Mouse (Mus musculus) WW6 (cell line): ENCODE results near the gene Leng1.

ENCODE experiments used
- DNase-seq: peaks from one replicate; pipeline ENCODE4 v3.0.0-alpha.2; 2013; ENCODE audit warnings: low read depth, low spot score

Leng1 gene

DNA sequence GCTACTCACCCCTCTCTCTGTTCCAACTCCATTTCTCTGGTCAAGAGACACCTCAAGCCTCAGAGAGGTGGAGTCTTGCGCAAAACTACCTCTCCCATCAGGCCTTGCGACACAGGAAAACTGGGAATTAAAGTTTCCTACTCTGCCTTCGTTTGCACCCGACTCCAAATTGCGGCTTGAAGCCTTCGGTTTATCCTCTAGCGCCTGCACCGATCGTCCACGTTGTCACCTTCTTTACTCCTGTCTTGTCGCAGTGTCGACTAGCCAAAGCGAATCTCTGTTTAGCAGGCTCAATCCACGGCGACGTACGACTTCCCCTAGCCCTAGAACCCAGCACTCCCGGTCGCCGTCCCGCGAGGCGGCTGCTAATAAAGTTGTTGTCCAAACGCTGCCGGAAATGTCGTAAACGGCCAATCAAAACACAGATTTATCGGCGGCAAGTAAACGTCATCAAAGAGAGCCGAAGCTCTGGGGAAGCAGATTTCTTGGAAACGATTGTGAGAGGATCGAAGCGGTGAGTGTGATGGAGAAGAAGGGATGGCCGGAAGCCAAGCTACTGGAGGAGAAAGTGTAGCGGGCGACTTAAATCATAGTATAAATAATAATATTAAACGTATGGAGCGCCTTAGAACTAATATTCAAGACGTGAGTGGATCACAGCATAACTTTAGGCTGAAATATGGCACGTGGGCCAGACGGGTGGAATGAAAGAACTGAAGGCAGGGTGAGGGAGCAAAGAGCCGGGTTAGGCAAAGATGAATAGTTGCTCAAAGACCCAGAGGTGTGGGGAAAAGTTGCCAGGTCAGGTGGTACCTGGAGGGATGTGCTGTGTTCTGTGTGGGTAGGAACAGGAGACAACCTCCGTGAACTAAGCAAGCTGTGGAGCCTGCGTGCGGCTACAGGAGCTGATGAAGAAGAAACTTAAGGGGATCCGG lies 35.8 kb downstream of the Leng1 start, which contains the start of the genes Tfpt and Prpf31:
Gene Tfpt, minus strand, starts transcription at position 387 of the 935 bp plus-strand sequence.
Gene Prpf31, plus strand, starts transcription at position 443 of the 935 bp plus-strand sequence.
- DNase-seq, result peak; percentile 88

DNA sequence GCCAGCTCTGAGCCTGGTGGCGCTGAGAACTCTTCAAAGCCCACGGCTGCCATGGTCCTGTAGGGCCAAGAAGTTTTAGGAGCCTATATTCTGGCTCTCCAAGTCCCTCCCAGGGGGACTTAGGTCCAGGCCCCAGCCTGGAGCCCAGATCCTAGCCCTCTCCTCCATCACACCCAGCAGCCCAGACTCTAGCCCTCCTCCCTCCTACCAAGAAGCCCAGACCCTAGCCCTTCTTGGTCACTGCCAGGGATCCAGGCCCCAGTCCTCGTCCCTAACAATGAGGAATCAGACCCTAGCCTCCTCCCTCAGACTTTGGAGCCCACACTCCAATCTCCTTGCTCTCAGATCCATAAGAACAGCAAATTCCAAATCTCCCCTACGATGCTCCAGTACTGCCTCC lies 36.6 kb downstream of the Leng1 start:
- DNase-seq, result no peak

DNA sequence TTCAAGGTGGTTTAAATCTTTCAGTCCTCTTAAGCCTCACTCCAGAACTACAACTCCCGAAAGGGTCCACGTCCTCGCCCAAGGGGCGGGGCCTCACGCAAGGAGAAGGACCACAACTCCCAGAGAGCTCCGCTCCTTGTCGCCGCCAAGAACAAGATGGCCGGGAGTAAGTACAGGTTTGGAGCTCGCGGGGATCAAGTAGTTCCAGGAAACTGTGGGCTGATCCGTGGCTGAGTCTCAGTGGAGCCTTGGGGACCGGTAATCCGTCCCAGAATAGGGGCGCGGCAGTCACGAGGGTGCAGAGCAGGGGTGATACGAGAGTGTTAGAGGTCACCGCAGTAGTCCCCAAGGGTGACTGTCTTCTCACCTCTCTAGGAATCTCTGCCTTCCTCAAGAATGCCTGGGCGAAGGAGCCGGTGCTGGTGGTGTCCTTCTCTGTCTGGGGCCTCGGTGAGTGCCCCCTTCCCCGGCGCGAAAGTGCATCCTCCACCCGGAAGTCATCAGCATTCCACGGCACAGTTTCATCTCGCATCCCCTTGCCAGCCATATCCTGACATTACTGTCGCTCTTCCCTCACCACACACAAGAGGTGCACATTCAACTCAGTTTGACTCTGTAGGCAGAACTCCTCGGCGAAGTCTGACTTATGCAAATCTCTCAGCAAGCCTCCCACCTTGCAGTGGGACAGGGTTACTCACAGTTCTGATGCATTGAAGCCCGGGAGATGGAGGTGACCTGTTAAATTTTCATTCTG lies 48.2 kb downstream of the Leng1 start, which contains the start of gene Ndufa3:
Gene Ndufa3, plus strand, starts transcription at position 132 of the 754 bp plus-strand sequence.
- peak; percentile 86 for DNase-seq

DNA sequence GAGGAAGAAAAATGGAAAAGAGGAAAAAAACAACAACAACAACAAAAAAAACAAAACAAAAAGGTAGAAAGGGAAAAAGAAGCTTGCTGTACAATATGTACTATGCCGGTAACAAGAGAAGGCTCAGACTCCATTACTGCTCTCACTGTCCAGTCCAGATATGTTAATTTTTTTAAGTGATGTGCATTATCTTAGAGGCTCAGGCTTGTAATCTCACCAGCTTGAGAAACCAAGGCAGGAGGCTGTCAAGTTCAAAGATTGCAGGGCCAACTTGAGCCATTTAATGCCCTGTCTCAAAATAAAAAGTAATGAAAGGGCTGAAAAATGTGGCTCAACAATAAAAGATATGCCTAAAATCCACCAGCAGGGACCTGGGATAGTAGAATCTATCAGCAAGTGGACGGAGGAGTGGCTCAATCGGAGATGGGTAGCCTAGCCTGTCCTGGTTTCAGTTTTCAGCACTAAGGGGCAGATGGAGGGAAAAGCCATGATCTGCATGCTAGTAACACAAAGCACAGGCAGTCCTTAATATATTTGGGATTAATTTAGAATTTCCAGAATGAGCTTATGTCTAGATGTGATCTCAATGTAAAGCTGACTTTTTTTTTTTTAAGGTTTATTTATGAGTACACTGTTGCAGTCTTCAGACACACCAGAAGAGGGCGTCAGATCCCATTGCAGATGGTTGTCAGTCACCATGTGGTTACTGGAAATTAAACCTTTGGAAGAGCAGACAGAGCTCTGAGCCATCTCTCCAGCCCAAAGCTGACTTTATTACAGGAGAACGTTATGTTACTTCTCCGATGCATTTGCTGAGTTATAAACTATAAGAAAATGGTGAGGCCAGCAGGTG lies 49.0 kb downstream of the Leng1 start:
- DNase-seq, result no peak

DNA sequence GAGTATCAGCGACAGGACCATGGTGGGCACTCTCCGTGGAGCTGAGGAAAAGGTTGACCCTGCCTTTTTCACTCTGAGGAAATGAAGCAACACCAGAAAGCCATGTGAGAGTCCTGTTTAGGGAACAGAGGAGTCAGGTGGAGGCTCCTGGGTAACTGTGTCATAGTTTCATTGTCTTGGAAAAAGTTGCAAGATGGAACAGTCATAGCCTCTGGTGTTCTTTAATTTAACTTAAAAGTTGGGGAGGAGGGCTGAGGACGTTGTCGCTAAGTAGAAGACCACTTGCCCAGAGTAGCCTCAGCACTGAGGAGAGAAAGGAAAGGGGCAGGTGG lies 49.6 kb downstream of the Leng1 start, which contains the start of gene Oscar:
Gene Oscar, minus strand, starts transcription at position 101 of the 332 bp plus-strand sequence.
- no peak for DNase-seq

DNA sequence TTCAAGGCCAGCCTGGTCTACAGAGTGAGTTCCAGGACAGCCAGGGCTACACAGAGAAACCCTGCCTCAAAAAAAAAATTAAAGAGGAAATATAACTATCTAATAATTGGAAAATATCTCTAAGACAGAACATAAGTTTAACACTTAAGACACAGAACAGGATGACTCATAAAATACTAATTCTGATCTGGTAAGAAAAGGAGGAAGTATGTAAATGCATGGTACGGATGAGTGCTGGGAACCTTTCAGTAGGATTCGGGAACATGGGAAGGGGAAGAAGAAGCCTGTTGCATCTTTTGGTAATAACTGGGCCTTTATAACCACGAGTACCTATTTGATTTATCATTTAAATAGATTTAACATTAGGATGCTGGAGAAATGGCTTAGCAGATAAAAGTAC lies 51.6 kb downstream of the Leng1 start:
- DNase-seq, result no peak

DNA sequence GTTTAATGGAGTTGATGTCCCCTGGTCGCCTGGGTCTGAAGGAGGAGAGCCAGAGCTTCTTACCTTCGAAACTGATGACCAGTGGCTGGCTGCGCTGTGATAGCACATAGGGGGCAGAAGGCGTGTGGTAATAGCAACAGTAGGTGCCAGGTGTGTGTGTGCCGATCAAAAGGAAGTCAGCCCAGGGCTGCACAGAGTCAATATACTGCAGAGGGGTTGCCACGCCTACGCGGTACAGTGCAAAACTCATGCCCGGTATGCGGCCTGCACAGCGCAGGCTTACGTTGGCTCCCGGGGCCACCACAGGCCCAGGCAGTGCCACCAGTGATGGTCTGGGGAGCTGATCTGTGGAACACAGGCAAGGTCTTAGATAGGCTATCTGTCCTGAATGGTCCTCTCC lies 54.6 kb downstream of the Leng1 start:
- no peak for DNase-seq

DNA sequence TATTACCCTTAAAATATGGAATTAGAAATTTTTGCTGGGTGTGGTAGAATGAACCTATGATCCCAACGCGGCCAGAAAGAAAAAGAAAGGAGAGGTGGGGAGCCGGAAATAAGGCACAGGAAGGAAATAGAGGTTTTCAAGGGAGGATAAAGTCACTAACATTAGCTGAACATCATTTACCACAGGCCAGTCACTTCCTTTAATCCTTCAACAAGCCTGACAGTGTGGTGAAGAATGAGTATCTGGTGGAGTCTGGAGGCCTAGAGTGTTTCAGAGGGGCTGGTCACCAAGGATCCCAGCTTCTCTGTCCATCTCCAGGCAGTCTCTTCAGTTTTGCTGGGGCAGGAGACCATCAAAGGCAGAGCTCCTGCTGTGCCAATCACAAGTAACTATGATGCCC lies 55.2 kb downstream of the Leng1 start:
- no peak for DNase-seq
